Mouse (Mus musculus): ENCODE data around the gene Tmpo.

- TF ChIP-seq CTCF (IDR thresholded peaks at IDR 0.05; ENCODE audit: borderline replicate concordance, control insufficient read depth, extremely low read depth, insufficient read depth, low read length, poor library complexity) (peak; percentile 70; the same call in 1 of the 2 replicates), POLR2A (IDR thresholded peaks at IDR 0.05; ENCODE audit: control insufficient read depth, extremely low read depth, insufficient read depth, low read length, poor library complexity) (no peak)
Observed at GRCm38 (mm10) chr10:91170143-91170941, 10.8 kb downstream of the Tmpo start.
